Mouse (Mus musculus): ENCODE data around the gene Prkn.

Gene Prkn

GRCm38 (mm10) chr17:11127217-11127616, 287.0 kb downstream of the Prkn start:
- DNase-seq (ENCODE audit: low read depth, low spot score), result no peak

- no peak for DNase-seq (ENCODE audit: low read depth, low spot score)
These were observed 290.7 kb downstream of the Prkn start for GRCm38 (mm10) chr17:11130919-11131318.

- DNase-seq (ENCODE audit: low read depth, low spot score), result no peak
These were observed 302.1 kb downstream of the Prkn start for GRCm38 (mm10) chr17:11142321-11142720.

- DNase-seq (ENCODE audit: low read depth, low spot score), result peak; percentile 42
These were observed 315.9 kb downstream of the Prkn start for GRCm38 (mm10) chr17:11156119-11156518.

- DNase-seq (ENCODE audit: low read depth, low spot score), result peak; percentile 95
These were observed 317.4 kb downstream of the Prkn start for GRCm38 (mm10) chr17:11157536-11157935.

GRCm38 (mm10) chr17:11161436-11161835, 321.3 kb downstream of the Prkn start:
- no peak for DNase-seq (ENCODE audit: low read depth, low spot score)

- DNase-seq (ENCODE audit: low read depth, low spot score), result no peak
These were observed 322.6 kb downstream of the Prkn start for GRCm38 (mm10) chr17:11162770-11163169.

GRCm38 (mm10) chr17:11187356-11187755, 347.2 kb downstream of the Prkn start:
- DNase-seq (ENCODE audit: low read depth, low spot score), result no peak

- no peak for DNase-seq (ENCODE audit: low read depth, low spot score)
These were observed 348.3 kb downstream of the Prkn start for GRCm38 (mm10) chr17:11188494-11188893.

GRCm38 (mm10) chr17:11190306-11190705, 350.1 kb downstream of the Prkn start:
- no peak for DNase-seq (ENCODE audit: low read depth, low spot score)

GRCm38 (mm10) chr17:11198134-11198533, 357.9 kb downstream of the Prkn start:
- DNase-seq (ENCODE audit: low read depth, low spot score), result no peak

GRCm38 (mm10) chr17:11209063-11209462, 368.9 kb downstream of the Prkn start:
- DNase-seq (ENCODE audit: low read depth, low spot score), result peak; percentile 72

- DNase-seq (ENCODE audit: low read depth, low spot score), result no peak
These were observed 370.8 kb downstream of the Prkn start for GRCm38 (mm10) chr17:11211006-11211405.

- no peak for DNase-seq (ENCODE audit: low read depth, low spot score)
These were observed 371.4 kb downstream of the Prkn start for GRCm38 (mm10) chr17:11211591-11211990.

- peak; percentile 77 for DNase-seq (ENCODE audit: low read depth, low spot score)
These were observed 373.5 kb downstream of the Prkn start for GRCm38 (mm10) chr17:11213689-11214088.

- DNase-seq (ENCODE audit: low read depth, low spot score), result no peak
These were observed 388.8 kb downstream of the Prkn start for GRCm38 (mm10) chr17:11229011-11229410.

GRCm38 (mm10) chr17:11229426-11229825, 389.2 kb downstream of the Prkn start:
- DNase-seq (ENCODE audit: low read depth, low spot score), result no peak

GRCm38 (mm10) chr17:11230604-11231395, 390.6 kb downstream of the Prkn start:
- no peak for DNase-seq (ENCODE audit: low read depth, low spot score)

GRCm38 (mm10) chr17:11235273-11235672, 395.1 kb downstream of the Prkn start:
- DNase-seq (ENCODE audit: low read depth, low spot score), result no peak

- DNase-seq (ENCODE audit: low read depth, low spot score), result no peak
These were observed 404.9 kb downstream of the Prkn start for GRCm38 (mm10) chr17:11245040-11245439.

GRCm38 (mm10) chr17:11249216-11249615, 409.0 kb downstream of the Prkn start:
- DNase-seq (ENCODE audit: low read depth, low spot score), result no peak

- no peak for DNase-seq (ENCODE audit: low read depth, low spot score)
These were observed 420.5 kb downstream of the Prkn start for GRCm38 (mm10) chr17:11260663-11261062.

- no peak for DNase-seq (ENCODE audit: low read depth, low spot score)
These were observed 421.5 kb downstream of the Prkn start for GRCm38 (mm10) chr17:11261679-11262078.

GRCm38 (mm10) chr17:11267951-11268350, 427.8 kb downstream of the Prkn start:
- no peak for DNase-seq (ENCODE audit: low read depth, low spot score)

All from telencephalon, adult 2 months (tissue).